Mouse (Mus musculus) right cerebral cortex, postnatal 14 days (tissue): Measurements from ENCODE around the gene Ctf2.

Experiments used
- DNase-seq: peaks from one replicate; pipeline ENCODE4 v3.0.0; 2022

Ctf2 gene

DNA sequence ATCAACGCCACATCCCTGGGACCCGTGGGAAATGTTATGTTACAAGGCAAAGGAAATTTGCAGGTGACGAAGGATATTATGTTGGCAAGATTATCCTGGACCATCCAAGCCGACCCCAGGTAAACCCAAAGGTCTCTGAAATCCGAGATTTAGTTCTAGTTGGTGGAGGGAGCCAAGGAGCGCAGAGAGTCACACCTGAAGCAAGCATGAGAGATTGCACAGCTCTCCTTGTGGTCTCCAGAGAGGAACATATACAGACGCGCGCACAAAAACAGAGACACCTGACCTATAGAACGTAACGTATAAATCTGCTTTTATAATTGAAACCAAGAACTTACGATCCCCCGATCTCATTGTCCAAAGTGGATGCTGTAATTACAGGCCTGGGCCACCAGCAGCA is 51.4 kb downstream of the Ctf2 start:
- no peak for DNase-seq

DNA sequence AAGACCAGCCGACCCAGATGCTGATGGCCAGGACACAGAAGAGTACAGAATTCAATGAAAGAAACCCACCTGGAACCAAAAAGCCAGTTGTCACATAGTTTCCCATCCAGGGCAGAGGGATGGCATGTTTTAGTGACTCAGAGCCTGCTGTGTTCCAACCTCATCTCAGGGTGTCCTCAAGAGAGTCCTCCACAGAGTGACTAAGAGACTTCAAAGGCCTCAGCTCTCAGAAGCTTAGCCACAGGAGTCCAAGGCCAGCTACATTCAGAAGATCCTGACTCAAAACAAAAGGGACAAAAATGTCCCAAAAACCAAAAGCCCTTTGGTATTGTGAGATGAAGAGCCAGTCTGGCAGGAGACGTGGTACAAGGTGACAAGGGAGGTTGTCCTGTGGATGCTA is 53.2 kb downstream of the Ctf2 start:
- no peak for DNase-seq

DNA sequence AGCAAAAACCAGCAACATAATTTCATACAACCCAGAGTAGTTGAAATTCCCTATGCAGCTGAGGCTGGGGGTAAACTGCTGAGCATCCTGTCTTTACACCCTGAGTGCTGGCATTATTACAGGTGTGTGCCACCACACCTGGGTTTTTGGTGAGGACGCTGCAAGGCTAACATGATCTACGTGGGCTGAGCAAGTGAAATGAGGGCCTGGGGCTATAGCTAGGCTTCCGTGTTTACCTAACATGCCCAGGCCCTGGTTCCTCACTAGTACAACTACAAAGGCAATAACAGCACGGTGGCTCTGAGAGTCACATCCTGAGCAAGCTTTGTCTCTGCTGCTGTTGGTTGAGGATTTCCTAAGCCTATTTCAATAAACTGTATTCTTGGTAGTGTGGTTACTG is 54.4 kb downstream of the Ctf2 start:
- no peak for DNase-seq

DNA sequence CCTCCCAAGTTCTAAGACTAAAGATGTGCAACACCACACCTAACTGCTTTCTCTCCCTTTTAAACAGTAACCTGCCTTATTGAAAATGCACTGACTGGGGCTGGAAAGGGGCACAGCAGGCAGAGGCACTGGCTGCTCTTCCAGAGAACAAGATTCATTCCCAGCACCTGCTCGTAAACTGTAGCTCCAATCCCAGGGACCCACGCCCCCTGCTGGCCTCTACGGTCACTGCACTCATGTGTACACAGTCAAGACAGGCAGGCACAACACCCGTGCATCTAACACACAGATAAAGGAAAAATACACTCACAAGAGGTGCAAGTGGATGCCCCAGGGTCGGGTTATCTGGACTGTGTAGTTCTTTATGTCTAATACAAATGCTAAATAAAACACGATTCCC is 54.9 kb downstream of the Ctf2 start:
- DNase-seq: peak; percentile 61

DNA sequence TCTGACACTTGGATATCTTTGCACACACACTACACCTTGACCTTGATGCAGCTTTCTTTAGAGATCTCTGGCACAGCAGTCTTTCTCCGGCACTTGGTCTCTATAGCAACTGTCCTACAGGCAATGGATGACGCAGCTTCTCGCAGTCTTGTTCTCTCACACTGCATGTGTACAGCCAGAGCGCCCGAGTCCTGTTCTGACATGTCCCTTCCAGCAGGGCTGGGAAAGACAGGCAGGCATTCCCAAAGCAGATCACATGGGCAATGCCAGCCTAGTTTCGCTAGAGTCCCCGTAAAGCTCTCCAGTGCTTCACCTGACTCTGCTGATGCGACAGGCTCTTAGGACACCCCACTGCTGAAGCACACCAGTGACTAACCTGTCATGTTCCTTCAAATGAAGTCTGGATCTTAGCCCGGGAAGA is 56.6 kb downstream of the Ctf2 start:
- peak; percentile 45 for DNase-seq

DNA sequence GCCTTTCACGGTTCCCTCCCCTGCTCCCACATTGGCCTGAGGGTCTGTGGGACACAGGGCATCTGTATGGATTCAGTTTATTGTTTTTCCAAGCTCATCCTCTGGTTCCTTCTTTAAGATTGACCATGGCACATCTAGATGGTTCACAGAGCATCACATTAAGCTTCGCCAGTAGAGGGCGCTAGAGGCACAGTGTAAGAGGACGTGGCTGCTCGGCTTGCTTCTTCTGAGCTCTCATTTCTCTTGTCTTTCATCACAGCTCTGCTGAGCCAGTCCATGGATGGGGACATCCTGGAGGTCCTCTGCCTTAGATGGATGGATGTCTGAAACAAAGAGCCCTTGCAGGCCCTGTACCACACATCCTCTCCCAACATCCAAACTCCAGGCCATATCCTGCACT is 57.0 kb downstream of the Ctf2 start:
- peak; percentile 93 for DNase-seq

DNA sequence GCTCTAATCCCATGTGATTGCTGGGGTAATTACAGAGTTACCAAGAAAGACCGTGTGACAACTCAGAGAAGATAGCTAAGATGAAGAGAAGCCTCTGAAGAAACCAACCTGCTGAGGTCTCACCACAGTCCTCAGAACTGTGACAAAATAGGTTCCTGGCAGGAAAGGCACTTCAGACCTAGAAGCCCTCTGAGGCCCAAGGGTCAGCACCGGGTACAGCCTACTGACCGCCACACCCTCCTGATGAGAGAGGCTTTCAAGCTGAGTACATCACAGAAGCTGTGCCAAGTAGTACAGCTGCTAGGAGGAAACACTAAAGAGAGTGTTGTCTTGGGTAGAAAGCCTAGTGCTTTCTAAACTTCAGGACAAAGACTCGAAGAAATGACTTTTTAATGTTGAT is 59.2 kb downstream of the Ctf2 start:
- DNase-seq: no peak

DNA sequence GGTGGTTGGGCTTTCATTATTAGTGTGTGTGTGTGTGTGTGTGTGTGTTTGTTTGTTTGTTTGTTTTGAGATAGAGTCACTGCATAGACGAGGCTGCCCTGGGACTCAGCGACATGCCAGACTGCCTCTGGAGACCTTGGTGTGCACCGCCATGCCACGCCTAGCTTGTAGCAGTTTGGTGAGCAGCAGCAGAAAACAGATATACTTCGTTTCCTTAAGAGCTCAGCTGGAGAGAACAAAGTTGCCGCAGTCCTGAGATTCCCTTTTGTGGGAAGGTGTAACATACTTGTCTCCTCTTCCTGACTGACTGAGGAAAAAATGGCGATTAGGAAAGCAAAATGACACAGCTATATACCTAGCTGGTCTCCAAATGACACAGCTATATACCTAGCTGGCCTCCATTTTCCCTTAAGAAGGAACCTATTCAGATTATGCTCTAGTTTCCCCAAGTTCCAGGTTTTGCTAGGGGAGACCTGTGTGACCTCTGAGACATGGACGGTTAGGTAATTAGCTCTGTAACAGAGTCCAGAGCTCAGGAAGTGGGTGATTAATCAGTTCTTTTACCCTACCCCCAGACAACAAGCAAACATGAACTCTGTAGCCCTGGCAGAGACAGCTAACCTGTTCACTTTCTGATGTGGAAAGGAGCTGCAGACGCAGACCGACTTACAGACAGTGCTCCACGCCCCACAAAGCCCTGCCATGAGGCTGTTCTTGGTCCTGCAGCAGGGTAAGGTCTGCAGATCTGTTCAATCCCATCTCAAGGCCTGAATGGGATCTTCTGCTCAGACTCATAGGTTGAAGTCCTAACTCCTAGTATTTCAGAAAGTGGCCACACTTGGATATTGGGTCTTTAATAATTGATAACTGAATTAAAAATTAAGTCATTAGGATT is 59.8 kb downstream of the Ctf2 start:
- no peak for DNase-seq
